Mouse (Mus musculus) lung, postnatal 10 days (tissue): ENCODE data around the gene 5330417H12Rik.

Experiments
- DNase-seq: peaks from one replicate; pipeline ENCODE4 v3.0.0; 2021

5330417H12Rik gene

DNA sequence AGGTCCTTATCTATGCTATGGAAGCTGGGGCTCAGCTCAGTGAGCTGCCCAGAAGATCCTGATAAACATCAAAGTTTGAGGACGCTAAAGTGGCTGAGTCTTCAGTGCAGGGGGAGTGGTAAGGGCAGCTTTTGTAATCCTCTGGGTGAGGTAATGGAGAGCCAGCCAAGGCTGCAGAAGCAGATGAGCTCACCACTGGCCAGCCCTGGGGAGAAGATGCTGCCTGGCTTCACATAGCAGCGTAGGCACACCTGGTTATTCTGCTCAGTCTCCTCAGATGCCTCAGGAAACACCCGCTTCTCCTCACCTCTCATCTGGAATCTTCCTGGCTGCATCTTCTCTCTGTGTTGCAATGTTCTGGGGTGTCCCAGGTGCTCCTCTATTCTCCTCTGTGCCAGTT, 529 bp downstream of the 5330417H12Rik start:
- no peak for DNase-seq

DNA sequence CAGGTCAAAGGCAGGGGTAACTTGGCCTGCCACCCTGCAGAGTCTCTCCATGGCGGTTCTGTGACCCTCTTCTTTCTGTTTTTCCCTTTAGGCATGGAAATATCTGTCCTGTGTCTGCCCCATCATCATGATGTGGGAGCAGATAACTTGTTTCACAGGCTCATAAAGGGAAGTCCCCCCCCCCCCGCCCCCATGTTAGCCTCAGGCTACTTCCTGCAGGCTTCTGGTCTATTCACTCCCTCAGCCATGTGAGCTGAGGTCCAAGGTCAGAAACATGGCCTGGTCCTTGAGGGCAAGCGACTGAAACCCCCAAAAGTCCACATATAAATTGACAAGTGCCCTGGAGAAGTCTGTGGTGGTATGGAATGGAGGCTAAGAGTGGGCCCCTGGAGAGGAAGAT, 4.8 kb downstream of the 5330417H12Rik start:
- no peak for DNase-seq

DNA sequence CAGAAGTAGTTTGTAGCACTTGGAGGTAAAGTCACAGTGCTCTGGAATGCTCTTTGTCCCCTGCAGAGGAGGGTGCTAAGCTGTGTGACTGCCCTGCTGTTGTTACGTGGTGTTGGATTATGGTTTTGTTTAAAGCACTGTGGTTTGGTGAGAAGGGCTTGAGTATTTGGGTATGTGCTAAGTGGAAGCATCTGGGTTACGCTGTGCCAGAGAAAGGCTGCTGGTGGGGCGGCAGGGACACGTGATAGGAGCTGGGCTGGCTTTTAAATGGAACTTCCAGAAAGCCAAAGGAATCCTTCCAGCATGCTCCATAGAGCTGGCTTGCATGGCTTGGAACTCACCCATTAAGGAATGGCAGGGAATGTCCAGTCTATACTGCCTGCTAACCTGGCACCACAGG, 5.7 kb downstream of the 5330417H12Rik start:
- peak; percentile 14 for DNase-seq

DNA sequence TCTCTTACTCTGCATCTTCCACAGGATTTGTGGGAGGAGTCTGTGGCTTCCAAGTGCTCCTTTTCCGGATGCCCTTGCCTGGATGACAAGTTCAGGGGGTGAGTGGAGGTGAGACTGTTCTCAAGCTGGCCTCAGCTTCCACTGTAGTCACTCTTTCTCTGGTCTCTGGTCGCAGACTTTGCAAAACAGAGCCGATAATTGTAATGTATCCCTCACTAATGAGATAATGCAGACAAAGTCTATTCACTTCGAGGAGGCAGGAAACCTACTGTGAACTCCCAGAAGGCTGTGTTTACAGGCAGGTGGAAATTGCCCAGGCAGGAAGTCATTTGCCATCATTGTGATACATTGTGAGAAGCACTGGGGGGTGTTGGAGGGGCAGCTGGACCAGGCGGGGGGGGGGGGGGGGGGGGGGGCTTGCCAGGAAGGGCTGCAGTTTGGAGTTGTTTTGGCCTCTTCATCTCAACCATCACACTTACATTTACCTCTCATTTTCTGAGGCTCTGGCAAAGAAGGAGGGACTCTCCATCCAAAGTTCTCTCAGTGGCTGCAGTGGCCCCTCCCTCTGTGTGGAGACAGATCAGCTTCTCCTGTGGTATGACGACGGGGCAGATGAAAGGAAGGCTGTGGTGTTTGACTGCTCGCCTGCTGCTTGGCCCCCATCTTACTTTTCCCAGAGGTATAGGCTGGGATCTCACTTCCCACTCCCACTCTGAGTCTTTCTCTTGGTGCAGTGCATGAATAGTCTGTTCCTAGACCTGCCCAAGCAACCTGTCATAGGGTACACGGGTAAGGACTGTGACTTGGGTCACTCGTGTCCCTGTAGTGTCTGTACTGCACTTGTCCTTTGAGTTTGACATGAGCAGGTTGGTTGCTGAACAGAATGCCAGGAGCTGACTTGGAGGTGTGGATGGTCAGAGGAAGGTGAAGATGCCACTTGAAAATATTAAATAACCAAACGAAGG, 6.7 kb downstream of the 5330417H12Rik start:
- DNase-seq = no peak

DNA sequence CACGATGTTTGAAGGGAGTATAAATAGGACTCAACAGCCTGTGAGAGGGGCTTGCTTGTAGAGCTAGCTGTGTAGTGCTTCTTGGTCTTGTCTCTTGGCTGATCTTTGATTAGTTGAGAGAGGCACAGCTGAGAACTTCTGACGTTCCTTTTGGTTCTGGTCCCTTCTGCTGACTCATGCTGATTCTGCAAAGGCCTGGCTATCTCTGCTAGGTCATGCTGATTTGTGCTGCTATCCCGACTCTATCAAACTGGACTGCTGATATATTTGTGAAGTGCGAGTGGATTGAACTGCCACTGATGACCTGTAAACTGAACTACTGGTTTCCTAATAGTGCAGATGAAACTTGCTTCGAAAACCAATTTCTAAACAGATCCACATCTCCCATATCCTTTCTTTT, 14.1 kb downstream of the 5330417H12Rik start:
- DNase-seq = no peak

DNA sequence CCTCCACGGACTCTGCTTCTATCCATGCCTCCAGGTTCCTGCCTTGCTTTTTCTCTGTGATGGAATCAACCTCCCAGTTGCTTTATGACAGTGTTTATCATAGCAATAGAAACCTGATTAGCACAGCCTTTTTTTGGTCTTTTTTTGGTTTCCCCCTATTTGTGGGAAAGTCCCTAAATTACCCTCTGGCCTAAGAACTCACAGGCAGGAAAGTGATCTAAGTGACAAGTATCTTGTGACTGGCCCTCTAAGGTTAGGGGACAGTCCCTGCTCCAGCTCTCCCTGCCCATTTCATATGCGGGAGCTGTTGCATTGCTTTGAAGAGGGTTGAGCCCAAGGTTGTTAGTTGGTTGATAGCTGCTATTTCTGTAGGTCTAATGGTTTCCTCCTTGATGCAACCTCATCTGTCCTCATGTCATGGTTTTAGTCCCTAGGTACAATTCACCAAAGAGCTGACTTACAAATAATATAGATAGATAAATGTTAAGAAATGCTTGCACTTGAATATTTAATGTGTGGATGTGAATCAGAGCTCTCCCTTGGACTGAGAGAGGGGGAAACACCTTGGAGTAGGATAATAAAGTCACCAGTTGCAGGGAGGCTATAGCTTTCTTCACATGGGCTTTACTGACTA, 15.2 kb downstream of the 5330417H12Rik start:
- DNase-seq = no peak

DNA sequence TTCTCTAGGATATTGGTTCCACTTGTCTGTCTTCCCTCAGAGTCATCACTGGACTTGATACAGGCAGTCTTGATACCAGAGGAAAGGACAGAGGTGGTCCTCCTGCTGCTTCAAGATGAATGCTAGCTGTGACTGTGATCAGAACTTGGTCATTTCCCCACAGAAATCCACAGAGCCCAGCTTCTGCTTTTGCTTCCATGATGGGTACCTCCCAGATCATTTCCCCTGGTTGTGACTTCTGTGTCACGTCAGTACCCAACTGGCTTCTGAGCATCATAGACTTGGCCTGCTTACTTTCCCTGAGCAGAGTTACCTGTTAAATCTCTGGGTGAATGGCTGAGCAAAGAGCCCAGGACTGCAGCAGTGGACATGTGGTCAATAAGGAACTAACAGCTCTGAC, 17.2 kb downstream of the 5330417H12Rik start:
- no peak for DNase-seq

DNA sequence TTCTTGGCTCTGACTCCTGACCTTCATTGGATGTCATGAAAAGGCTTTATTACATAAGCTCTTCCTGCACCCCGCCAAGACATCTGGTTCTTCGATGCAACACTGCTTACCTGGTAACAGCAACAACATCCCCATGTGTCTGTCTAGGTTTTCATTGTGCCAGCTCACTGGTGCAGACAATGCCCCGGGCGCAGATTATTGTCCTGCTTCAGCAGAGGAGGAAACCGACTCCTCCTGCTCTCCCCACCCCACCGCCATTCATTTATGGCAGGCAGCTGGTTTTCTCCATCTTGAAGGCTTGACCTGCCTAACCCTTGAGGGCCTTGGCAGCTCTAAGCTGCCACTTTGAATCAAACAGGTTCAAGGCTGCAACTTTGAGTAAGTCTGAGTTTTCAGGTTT, 22.0 kb downstream of the 5330417H12Rik start:
- DNase-seq = no peak

DNA sequence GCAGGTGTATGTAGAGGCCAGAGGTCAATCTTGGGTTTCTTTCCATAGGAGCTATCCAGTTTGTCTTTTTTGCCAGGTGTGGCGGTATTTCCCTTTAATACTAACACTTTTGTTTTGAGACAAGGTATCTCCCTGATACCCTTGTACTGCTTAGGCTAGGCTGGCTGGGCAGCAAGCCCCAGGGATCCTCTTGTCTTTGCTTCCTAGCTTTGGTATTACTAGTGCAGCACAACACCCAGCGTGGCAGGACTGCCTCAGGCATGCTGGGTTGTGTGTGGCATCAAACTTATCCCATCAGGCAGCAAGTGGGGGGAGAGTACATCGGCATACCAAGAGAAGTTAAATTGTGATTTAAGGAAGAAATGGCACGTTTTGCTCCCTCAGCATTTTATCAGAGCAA, 22.5 kb downstream of the 5330417H12Rik start:
- no peak for DNase-seq

DNA sequence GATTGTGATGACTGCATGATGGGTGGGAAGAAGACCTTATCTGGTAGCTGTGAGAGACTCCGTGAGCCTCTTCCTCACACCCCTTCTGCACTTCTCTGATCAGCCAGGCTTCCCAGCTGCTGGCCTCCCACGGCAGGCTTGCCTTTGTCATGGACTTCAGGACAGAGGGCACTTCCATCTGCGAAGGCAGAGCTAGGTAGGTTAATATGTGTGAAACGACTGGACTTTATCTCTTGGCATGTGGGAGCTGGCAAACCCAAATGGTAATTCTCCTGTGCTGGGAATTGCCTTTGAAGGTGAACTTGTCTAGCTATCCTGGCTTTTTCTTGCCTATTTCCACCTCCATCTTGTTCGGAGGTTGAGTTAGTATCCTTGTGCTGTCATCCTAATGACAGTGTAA, 24.3 kb downstream of the 5330417H12Rik start:
- no peak for DNase-seq

DNA sequence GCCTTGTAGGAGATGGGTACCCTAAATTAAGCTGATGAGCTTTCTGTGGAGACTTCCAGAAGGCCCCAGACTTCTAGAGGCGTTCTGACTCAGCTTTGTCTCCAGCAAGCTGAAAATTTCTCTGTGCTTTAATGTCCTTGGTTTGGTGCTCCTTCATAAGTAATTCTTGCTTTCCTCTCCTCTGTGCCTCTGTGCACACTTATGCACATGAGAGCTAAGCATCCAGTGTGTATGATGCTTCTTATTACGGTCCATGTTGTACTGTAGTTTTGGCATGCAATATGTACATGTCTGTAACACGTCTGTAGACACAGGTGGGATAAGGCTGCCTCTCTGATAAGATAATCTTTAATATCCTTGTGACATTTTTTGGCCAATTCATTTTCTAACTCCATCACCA, 27.0 kb downstream of the 5330417H12Rik start:
- no peak for DNase-seq

DNA sequence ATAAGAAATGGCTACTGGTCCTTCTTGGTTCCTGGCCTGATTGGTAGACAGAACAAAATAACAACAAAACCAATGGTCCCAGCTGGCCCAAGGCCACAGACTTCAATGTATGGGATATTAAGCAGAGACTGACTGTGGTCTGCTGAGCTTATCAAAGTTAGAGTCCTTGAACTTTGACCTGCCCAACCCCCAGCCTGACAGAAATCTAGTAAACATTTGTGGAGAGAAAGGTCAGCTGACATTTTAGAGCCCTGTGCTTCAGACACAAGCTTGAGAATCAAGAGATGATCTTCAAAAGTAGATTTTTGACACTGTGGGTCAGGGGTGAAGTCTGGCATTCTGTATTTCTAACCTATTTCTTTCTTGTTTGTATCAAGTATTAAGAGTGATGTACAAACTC, 28.2 kb downstream of the 5330417H12Rik start:
- DNase-seq = peak; percentile 2

DNA sequence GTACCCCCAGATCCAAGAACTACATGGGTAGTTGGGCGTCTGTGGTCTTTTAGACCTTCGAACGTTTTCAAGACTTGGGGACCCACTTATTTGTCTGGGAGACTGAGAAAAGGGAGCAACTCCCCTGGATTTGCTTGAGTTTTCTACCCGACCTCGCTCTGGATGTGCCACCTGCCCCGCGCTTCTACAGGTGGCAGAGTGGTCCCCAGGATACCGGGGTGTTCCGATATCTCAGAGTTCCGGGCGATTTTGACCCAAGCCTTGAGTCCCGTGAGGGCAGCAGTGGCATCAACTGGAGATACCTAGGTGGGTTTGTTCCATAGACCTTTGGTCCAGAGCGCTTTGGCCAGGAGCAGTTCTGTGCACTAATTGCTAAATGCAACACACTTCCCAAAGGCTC, 29.5 kb downstream of the 5330417H12Rik start:
- peak; percentile 3 for DNase-seq

DNA sequence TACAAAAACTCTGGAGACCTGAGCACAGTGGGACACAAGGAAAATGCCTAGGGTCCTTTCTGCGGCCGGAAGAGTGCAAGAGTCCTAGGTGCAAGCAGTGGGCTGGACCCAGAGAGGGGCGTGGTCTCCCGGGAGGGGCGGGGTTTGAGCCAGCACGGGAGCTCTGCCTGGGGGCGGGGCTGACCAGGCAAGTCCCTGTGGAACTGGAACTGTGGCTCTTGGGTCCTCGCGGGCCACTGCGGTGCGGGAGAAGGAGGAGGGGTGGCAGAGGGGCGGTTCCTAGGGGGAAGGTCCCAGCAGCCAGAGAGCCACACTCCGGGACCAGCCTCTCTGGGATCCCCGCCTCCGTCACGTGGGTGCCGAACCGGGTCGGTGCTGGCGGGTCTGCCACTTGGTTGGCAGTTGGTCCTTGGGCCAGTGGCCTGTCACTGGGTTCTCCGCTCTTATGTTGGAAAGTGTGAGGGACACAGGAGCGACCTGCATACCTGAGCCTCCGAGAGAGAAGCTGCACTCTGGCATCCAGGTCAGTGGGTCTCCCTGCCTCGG, 30.0 kb downstream of the 5330417H12Rik start, which contains the start of gene Ppfibp2:
Gene Ppfibp2 (plus strand): TSS at position 351 of the 546 bp plus-strand sequence.
- peak; percentile 96 for DNase-seq

DNA sequence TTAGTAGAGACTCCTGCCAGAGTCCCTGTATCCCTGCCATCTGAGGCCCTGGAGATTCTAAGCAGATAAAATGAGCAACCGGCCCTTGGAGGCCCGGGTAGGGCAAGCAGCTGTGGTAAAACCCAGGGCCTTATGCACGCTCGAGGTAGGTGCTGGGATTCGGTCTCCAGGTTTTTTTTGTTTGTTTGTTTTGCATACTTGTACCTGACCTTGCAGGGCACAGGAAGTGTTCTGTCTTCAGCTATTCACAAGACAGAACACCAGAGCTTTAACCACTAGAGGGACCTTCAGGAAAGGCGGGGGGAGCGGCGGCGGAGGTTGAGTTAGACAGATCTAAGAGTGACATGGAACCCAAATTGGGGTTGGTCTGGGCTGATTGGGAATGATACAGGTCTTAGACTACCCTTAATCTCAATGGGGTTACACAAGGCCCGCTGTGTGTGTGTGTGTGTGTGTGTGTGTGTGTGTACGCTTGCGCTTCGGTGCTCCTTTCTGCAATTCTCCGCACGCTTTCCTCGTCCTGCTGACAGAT, 30.6 kb downstream of the 5330417H12Rik start:
- peak; percentile 69 for DNase-seq

DNA sequence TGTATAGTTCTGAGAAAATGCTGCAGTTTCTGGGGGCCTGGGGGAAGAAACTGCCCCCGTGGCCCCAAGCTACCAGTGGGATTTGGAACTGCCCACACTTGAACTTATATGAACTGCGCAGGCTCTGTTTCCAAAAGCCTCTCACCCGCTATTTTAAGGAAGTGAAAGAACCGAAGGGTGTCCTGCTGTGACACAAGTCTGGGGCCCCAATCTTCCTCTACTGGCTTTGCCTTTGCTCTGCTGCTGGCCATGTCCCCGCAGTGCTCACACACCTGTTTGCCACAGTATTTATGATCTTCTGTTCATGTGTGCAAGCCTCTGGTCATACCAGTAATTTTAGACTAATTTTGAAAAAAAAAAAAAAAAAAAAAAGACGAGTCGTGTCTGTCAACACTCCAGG, 31.1 kb downstream of the 5330417H12Rik start:
- peak; percentile 8 for DNase-seq

DNA sequence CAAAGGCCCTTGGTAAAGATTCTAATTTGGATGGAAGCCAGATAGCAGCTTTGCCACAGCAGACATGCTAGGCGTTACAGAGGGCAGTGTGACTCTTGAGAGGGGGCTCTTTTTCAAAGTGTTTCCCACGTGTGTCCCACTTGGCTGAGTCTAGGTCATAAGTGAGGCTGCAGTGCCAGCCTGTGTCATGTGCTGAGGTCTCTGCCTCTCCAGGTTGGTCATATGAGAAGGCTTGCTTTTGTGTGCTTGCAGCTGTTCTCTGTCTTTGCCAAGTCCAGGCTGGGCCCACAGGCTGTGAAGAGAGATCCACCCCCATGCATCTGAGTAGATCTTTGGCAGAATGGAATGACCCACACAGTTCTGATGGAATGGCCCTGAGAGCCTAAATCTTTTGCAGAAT, 32.3 kb downstream of the 5330417H12Rik start:
- peak; percentile 15 for DNase-seq

DNA sequence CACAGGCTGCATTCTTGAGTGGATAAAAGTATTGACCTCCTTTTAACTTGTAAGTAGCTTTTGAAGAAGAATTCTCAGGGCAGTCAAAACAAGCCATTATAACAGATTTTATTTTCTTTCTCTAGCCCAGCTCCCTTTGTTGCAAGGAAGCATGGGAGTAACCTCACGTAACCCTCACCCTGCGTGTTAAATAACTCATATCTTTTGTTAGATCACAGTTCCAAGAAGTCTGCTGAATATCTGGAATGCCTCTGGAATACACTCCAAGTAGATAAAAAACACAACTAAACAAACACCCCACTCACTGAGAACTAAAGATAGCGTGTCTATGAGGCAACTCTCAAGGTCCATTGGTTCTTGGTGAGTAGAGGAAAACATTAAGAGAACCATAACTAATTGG, 50.7 kb downstream of the 5330417H12Rik start:
- DNase-seq = no peak
